In the genomic region with DNA sequence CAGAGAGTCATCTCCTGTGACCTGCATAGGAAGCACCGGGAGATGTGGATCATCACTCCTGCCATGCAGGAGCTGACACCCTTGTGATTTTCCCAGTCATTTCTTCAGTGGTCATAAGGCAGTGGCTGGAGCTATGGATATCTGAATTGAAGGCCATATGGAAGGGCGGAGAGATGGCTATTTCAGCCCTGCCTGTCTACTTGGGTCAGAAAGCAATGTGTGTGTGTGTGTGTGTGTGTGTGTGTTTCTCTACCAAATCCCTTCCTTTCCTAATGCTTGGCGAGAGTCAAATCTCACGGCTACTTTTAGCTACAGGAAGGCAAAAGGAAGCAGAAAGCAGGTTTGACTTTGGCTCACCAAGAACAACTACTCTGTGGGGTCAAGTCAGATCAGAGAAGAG, we compare ENCODE assay signal across 36 mouse cellular contexts. TPM values are rescaled to one million over a fixed set of nuclear protein-coding genes. Genes with fewer than 3 reads are reported as not detected.
"Had no signal": no experiment of that assay in that cellular context is flagged by ENCODE, and none has a peak within 500 bp of the region (broad histone marks: within the 10 kb centered on the region; RNA-seq: fewer than 3 reads in every experiment).

No protein-coding gene starts in this region.

- H3K36me3 ChIP-seq: limb, embryonic 10.5 days; limb, embryonic 12.5 days; limb, embryonic 13.5 days; limb, embryonic 15.5 days; liver, embryonic 12.5 days; liver, embryonic 13.5 days; liver, embryonic 15.5 days; lung, embryonic 15.5 days; midbrain, embryonic 10.5 days; midbrain, embryonic 12.5 days; midbrain, embryonic 13.5 days; midbrain, embryonic 15.5 days; neural tube, embryonic 12.5 days; neural tube, embryonic 13.5 days had no signal

- H3K4me3 ChIP-seq: limb, embryonic 10.5 days; limb, embryonic 12.5 days; limb, embryonic 13.5 days; limb, embryonic 15.5 days; liver, embryonic 12.5 days; liver, embryonic 13.5 days; liver, embryonic 15.5 days; lung, embryonic 15.5 days; megakaryocyte, embryonic 14.5 days; midbrain, embryonic 10.5 days; midbrain, embryonic 12.5 days; midbrain, embryonic 13.5 days; midbrain, embryonic 15.5 days; myocyte; neural tube, embryonic 12.5 days; neural tube, embryonic 13.5 days had no signal

- H3K4me2 ChIP-seq: limb, embryonic 12.5 days; limb, embryonic 13.5 days; limb, embryonic 15.5 days; liver, embryonic 11.5 days; liver, embryonic 12.5 days; liver, embryonic 13.5 days; liver, embryonic 15.5 days; lung, embryonic 14.5 days; lung, embryonic 15.5 days; midbrain, embryonic 11.5 days; midbrain, embryonic 12.5 days; midbrain, embryonic 13.5 days; midbrain, embryonic 15.5 days; neural tube, embryonic 12.5 days; neural tube, embryonic 13.5 days had no signal

- H3K9ac ChIP-seq: limb, embryonic 12.5 days; limb, embryonic 13.5 days; limb, embryonic 15.5 days; liver, embryonic 12.5 days; liver, embryonic 13.5 days; liver, embryonic 14.5 days; liver, embryonic 15.5 days; liver, postnatal 0 days; lung, embryonic 14.5 days; lung, embryonic 15.5 days; midbrain, embryonic 12.5 days; midbrain, embryonic 13.5 days; midbrain, embryonic 15.5 days; neural tube, embryonic 12.5 days; neural tube, embryonic 13.5 days had no signal

- H3K27me3 ChIP-seq: limb, embryonic 12.5 days; limb, embryonic 15.5 days; lung, embryonic 15.5 days; midbrain, embryonic 13.5 days; midbrain, embryonic 15.5 days; neural tube, embryonic 12.5 days had no signal

- DNase-seq: left cerebral cortex, postnatal 4 days; liver; liver, embryonic 13.5 days; liver, postnatal 0 days; lung, adult 18-20 months; lung, adult 2 months; lung, embryonic 14.5 days; lung, postnatal 10 days; lung, postnatal 14 days; lung, postnatal 36 days; lung, postnatal 4 days; midbrain, embryonic 14.5 days had no signal

- H3K27ac ChIP-seq: limb, embryonic 10.5 days; limb, embryonic 12.5 days; limb, embryonic 13.5 days; limb, embryonic 15.5 days; liver, embryonic 12.5 days; liver, embryonic 13.5 days; liver, embryonic 14.5 days; liver, embryonic 15.5 days; lung, embryonic 15.5 days; macrophage; midbrain, embryonic 10.5 days; midbrain, embryonic 12.5 days; midbrain, embryonic 13.5 days; midbrain, embryonic 15.5 days; neural tube, embryonic 12.5 days; neural tube, embryonic 13.5 days had no signal

- ATAC-seq: liver, embryonic 12.5 days; liver, postnatal 0 days; lung, postnatal 0 days; midbrain, embryonic 13.5 days; midbrain, embryonic 15.5 days; midbrain, embryonic 16.5 days had no signal

- H3K9me3 ChIP-seq: limb, embryonic 10.5 days; limb, embryonic 12.5 days; limb, embryonic 13.5 days; limb, embryonic 15.5 days; liver, embryonic 12.5 days; liver, embryonic 13.5 days; liver, embryonic 15.5 days; lung, embryonic 15.5 days; megakaryocyte, embryonic 14.5 days; midbrain, embryonic 10.5 days; midbrain, embryonic 12.5 days; midbrain, embryonic 13.5 days; midbrain, embryonic 15.5 days; neural tube, embryonic 12.5 days; neural tube, embryonic 13.5 days had no signal

- H3K4me1 ChIP-seq: limb, embryonic 12.5 days; limb, embryonic 13.5 days; limb, embryonic 15.5 days; liver, embryonic 12.5 days; liver, embryonic 13.5 days; liver, embryonic 15.5 days; lung, embryonic 15.5 days; neural tube, embryonic 12.5 days had no signal

RNA-seq across cellular contexts. Expression of a gene that starts 39.9 kb away (rescaled TPM):
- polyA plus RNA-seq: limb, embryonic 11.5 days; limb, embryonic 12.5 days; liver, embryonic 13.5 days; liver, embryonic 16.5 days; liver, postnatal 0 days; lung, embryonic 14.5 days; lung, embryonic 15.5 days; lung, embryonic 16.5 days; lung, postnatal 0 days; macrophage had no signal
